In genomic region chr13:95604288-95604687, GRCm38 (mm10) we compare ENCODE assay signal across 23 mouse cellular contexts. TPM values are rescaled to one million over a fixed set of nuclear protein-coding genes. Genes with fewer than 3 reads are reported as not detected.
DNase-seq lines count a peak whose midpoint lies in the region; ATAC-seq and TF ChIP-seq lines count a peak whose summit lies in the region.
"Had no signal": no experiment of that assay in that cellular context is flagged by ENCODE, and none has a peak within 500 bp of the region (broad histone marks: within the 10 kb centered on the region; RNA-seq: fewer than 3 reads in every experiment).

No protein-coding gene starts in this region.

- H3K27me3 ChIP-seq in heart, embryonic 11.5 days (ENCODE audit: control insufficient read depth, insufficient read depth, low read length) = no peaks in the 10 kb centered on the region
- H3K27me3 ChIP-seq in E14TG2a.4 (ENCODE audit: insufficient read depth, low read length) (peaks cover 31% of the 10 kb centered on the region), ES-Bruce4 (ENCODE audit: control insufficient read depth, insufficient read depth, low read length, poor library complexity, severe bottlenecking) (no peaks in the 10 kb centered on the region)
- H3K27me3 ChIP-seq: embryonic facial prominence, embryonic 13.5 days; forebrain, embryonic 12.5 days; hindbrain, embryonic 12.5 days; hindbrain, embryonic 15.5 days had no signal

- no peak overlapping the region for H3K27ac ChIP-seq in heart, embryonic 11.5 days (ENCODE audit: low read depth, low read length)
- H3K27ac ChIP-seq in ES-Bruce4 (ENCODE audit: insufficient read depth, low read length) = no peak overlapping the region
- H3K27ac ChIP-seq: embryonic facial prominence, embryonic 13.5 days; forebrain, embryonic 12.5 days; gastrocnemius, adult 2 months; heart, adult 2 months; heart, embryonic 10.5 days; hindbrain, embryonic 12.5 days; hindbrain, embryonic 15.5 days had no signal

- ATAC-seq in heart, embryonic 11.5 days (replicated peaks; ENCODE audit: insufficient number of reproducible peaks, low FRiP score, low TSS enrichment) = no peak
- ATAC-seq: CD4-positive, CD25-positive, alpha-beta regulatory T cell, adult 4 months; forebrain, postnatal 0 days; intestine, postnatal 0 days had no signal

- TF ChIP-seq EP300 in ES-Bruce4 (IDR thresholded peaks at IDR 0.05; ENCODE audit: insufficient read depth, low read depth, low read length) = no peak

- no peak overlapping the region for H3K9ac ChIP-seq in heart, embryonic 11.5 days (ENCODE audit: low read depth, low read length)
- no peak overlapping the region for H3K9ac ChIP-seq in ES-Bruce4 (ENCODE audit: low read depth, poor library complexity, severe bottlenecking)
- H3K9ac ChIP-seq: embryonic facial prominence, embryonic 13.5 days; forebrain, embryonic 12.5 days; forebrain, postnatal 0 days; hindbrain, embryonic 12.5 days; hindbrain, embryonic 15.5 days had no signal

- peaks cover 22% of the 10 kb centered on the region for H3K36me3 ChIP-seq in heart, embryonic 11.5 days (ENCODE audit: control insufficient read depth, insufficient read depth, low read length)
- H3K36me3 ChIP-seq in E14TG2a.4 (ENCODE audit: insufficient read depth, low read length) = peaks cover 5% of the 10 kb centered on the region
- no peaks in the 10 kb centered on the region for H3K36me3 ChIP-seq in ES-Bruce4 (ENCODE audit: control insufficient read depth, insufficient read depth, low read length, poor library complexity, severe bottlenecking)

- H3K9me3 ChIP-seq in heart, embryonic 11.5 days (replicated peaks; ENCODE audit: control insufficient read depth, low read length) = no peaks in the 10 kb centered on the region
- no peaks in the 10 kb centered on the region for H3K9me3 ChIP-seq in E14TG2a.4 (ENCODE audit: low read length)
- H3K9me3 ChIP-seq in ES-Bruce4 (replicated peaks; ENCODE audit: control insufficient read depth, insufficient read depth, low read length, poor library complexity, severe bottlenecking) = no peaks in the 10 kb centered on the region
- H3K9me3 ChIP-seq: embryonic facial prominence, embryonic 13.5 days; heart, embryonic 10.5 days; hindbrain, embryonic 12.5 days; hindbrain, embryonic 15.5 days had no signal

- TF ChIP-seq CTCF in E14TG2a.4 (conservative IDR thresholded peaks at IDR 0.05; ENCODE audit: low read length) = no peak
- TF ChIP-seq CTCF in ES-Bruce4 (IDR thresholded peaks at IDR 0.05; ENCODE audit: low read depth, low read length) = no peak

- TF ChIP-seq POLR2A in ES-Bruce4 (IDR thresholded peaks at IDR 0.05; ENCODE audit: insufficient read depth, low read length) = no peak

- DNase-seq in heart, adult 11 months = peak; percentile 89
- peak; percentile 55 for DNase-seq in ZHBTc4 (ENCODE audit: low read depth, low spot score)
- no peak for DNase-seq in adrenal gland, adult 8-10 months
- DNase-seq: adrenal gland, postnatal 14 days; cerebellum, adult 18-20 months; cerebellum, adult 9-10 months; cerebellum, postnatal 14 days; forebrain, postnatal 0 days; gastrocnemius, adult 2 months; gastrocnemius, postnatal 14 days; heart, adult 2 months; kidney, adult 2 months had no signal

- H3K4me3 ChIP-seq in heart, embryonic 11.5 days (ENCODE audit: low read depth, low read length) = no peak overlapping the region
- H3K4me3 ChIP-seq in E14TG2a.4 (replicated peaks; ENCODE audit: low read length) = peak overlapping the region; percentile 66
- peak overlapping the region; percentile 38 for H3K4me3 ChIP-seq in ES-Bruce4 (ENCODE audit: low read depth, low read length)
- H3K4me3 ChIP-seq: embryonic facial prominence, embryonic 13.5 days; erythroblast, embryonic 14.5 days; forebrain, embryonic 12.5 days; gastrocnemius, adult 2 months; heart, adult 2 months; heart, embryonic 10.5 days; hindbrain, embryonic 12.5 days; hindbrain, embryonic 15.5 days had no signal

- 95% methylated on average over 25 of the region's 25 CpGs for WGBS in heart, embryonic 11.5 days (ENCODE audit: insufficient replicate concordance)

- peaks cover 10% of the 10 kb centered on the region; the same call in 1 of the 2 replicates for H3K4me1 ChIP-seq in heart, embryonic 11.5 days (ENCODE audit: control insufficient read depth, insufficient read depth, low read length)
- peaks cover 68% of the 10 kb centered on the region for H3K4me1 ChIP-seq in E14TG2a.4 (replicated peaks; ENCODE audit: low read depth, low read length)
- H3K4me1 ChIP-seq in ES-Bruce4 (ENCODE audit: control insufficient read depth, insufficient read depth, low read length) = no peaks in the 10 kb centered on the region
- H3K4me1 ChIP-seq: forebrain, embryonic 12.5 days; hindbrain, embryonic 12.5 days; hindbrain, embryonic 15.5 days had no signal

- no peak overlapping the region for H3K4me2 ChIP-seq in heart, embryonic 11.5 days
- H3K4me2 ChIP-seq: embryonic facial prominence, embryonic 13.5 days; forebrain, embryonic 12.5 days; hindbrain, embryonic 12.5 days; hindbrain, embryonic 15.5 days had no signal

RNA-seq across cellular contexts. Expression of gene F2r, which starts 14.0 kb away (rescaled TPM):
- polyA plus RNA-seq in heart, embryonic 11.5 days (2014; fragmentation: Nextera tagmentation; extraction: Ambion mirVana) = 171 and 195 TPM in 2 replicates
- polyA plus RNA-seq in ES-Bruce4 (2011; ENCODE audit: insufficient read depth, insufficient read length, low read depth, missing spikeins) = 34.0 and 36.7 TPM in 2 replicates
- 100 to 1,000 TPM; 116 to 170 (median 135) TPM for total RNA-seq in adrenal gland, adult 8-10 months (2022)
